Mouse (Mus musculus) B cell, adult (primary cell): ENCODE measurements around the gene Pygb. TPM values are rescaled to one million over a fixed set of nuclear protein-coding genes. Genes with fewer than 3 reads are reported as not detected.

Source experiments
- total RNA-seq: library from RNA; stranded (reverse); gene quantifications from 4 replicates; pipeline ENCODE4 v1.2.4, GENCODE M21; 2023; ENCODE audit not compliant: inconsistent age

Gene Pygb
- 51.4 to 61.5 TPM (median 57.5 TPM) in 4 replicates for total RNA-seq

GRCm38 (mm10) chr2:150786251-150787180, at the start of gene Pygb:
Pygb (plus strand) TSS chr2:150786735.

GRCm38 (mm10) chr2:150748854-150749253, 37.7 kb upstream of the Pygb start, which contains the start of gene Entpd6:
Entpd6 (plus strand) TSS chr2:150749042.

Other genes starting within 250 kb of the Pygb start
- gene Cst7, start 216.3 kb upstream of the Pygb start, total RNA-seq = not detected in 4 replicates
- 20.7 to 26.7 TPM (median 23.1 TPM) in 4 replicates for gene Apmap, start 178.2 kb upstream of the Pygb start, total RNA-seq
- gene Acss1, start 118.2 kb upstream of the Pygb start, total RNA-seq = 75.0 to 91.5 TPM (median 83.6 TPM) in 4 replicates
- not detected in 4 replicates for gene Vsx1, start 97.4 kb upstream of the Pygb start, total RNA-seq
- 26.5 to 33.9 TPM (median 27.0 TPM) in 4 replicates for gene Entpd6, start 37.7 kb upstream of the Pygb start, total RNA-seq
- 54.4 to 65.2 TPM (median 61.0 TPM) in 4 replicates for gene Abhd12, start 118.0 kb downstream of the Pygb start, total RNA-seq
- 3.9 to 5.8 TPM (median 5.1 TPM) in 4 replicates for gene Gins1, start 118.7 kb downstream of the Pygb start, total RNA-seq